Mouse (Mus musculus): ENCODE results near the gene Gpr68.

Gene Gpr68

GRCm38 (mm10) chr12:100906861-100907260, 1.1 kb downstream of the Gpr68 start:
- no peak overlapping the region for H3K4me3 ChIP-seq (replicated peaks; ENCODE audit: low read length)
- TF ChIP-seq CTCF (conservative IDR thresholded peaks at IDR 0.05; ENCODE audit: low read length) (no peak), POU5F1 (IDR thresholded peaks at IDR 0.05; ENCODE audit: borderline replicate concordance, low read length) (no peak), NANOG (IDR thresholded peaks at IDR 0.05; ENCODE audit: borderline replicate concordance, low read length) (no peak)
- peaks cover 37% of the 10 kb centered on the region for H3K4me1 ChIP-seq (replicated peaks; ENCODE audit: low read depth, low read length)
- H3K27me3 ChIP-seq (ENCODE audit: insufficient read depth, low read length): peaks cover 54% of the 10 kb centered on the region
- H3K9me3 ChIP-seq (ENCODE audit: low read length): peaks cover 12% of the 10 kb centered on the region
- peaks cover 10% of the 10 kb centered on the region for H3K36me3 ChIP-seq (ENCODE audit: insufficient read depth, low read length)

GRCm38 (mm10) chr12:100903761-100904160, 4.2 kb downstream of the Gpr68 start:
- TF ChIP-seq NANOG (IDR thresholded peaks at IDR 0.05; ENCODE audit: borderline replicate concordance, low read length) (no peak), CTCF (conservative IDR thresholded peaks at IDR 0.05; ENCODE audit: low read length) (no peak), POU5F1 (IDR thresholded peaks at IDR 0.05; ENCODE audit: borderline replicate concordance, low read length) (no peak)
- H3K27me3 ChIP-seq (ENCODE audit: insufficient read depth, low read length): peaks cover 76% of the 10 kb centered on the region
- H3K4me1 ChIP-seq (replicated peaks; ENCODE audit: low read depth, low read length): peaks cover 38% of the 10 kb centered on the region
- H3K9me3 ChIP-seq (ENCODE audit: low read length): peaks cover 12% of the 10 kb centered on the region
- H3K4me3 ChIP-seq (replicated peaks; ENCODE audit: low read length): no peak overlapping the region
- H3K36me3 ChIP-seq (ENCODE audit: insufficient read depth, low read length): no peaks in the 10 kb centered on the region

- H3K27me3 ChIP-seq (ENCODE audit: insufficient read depth, low read length): peaks cover 78% of the 10 kb centered on the region
- peaks cover 5% of the 10 kb centered on the region for H3K9me3 ChIP-seq (ENCODE audit: low read length)
- TF ChIP-seq NANOG (IDR thresholded peaks at IDR 0.05; ENCODE audit: borderline replicate concordance, low read length): no peak
- no peak for TF ChIP-seq POU5F1 (IDR thresholded peaks at IDR 0.05; ENCODE audit: borderline replicate concordance, low read length)
- TF ChIP-seq CTCF (conservative IDR thresholded peaks at IDR 0.05; ENCODE audit: low read length): no peak
- peaks cover 32% of the 10 kb centered on the region for H3K4me1 ChIP-seq (replicated peaks; ENCODE audit: low read depth, low read length)
- no peak overlapping the region for H3K4me3 ChIP-seq (replicated peaks; ENCODE audit: low read length)
- H3K36me3 ChIP-seq (ENCODE audit: insufficient read depth, low read length): no peaks in the 10 kb centered on the region
Observed at GRCm38 (mm10) chr12:100901386-100901785, 6.6 kb downstream of the Gpr68 start.

- Histone ChIP-seq H3K4me1 (replicated peaks; ENCODE audit: low read depth, low read length) (peaks cover 32% of the 10 kb centered on the region), H3K9me3 (ENCODE audit: low read length) (peaks cover under 1% of the 10 kb centered on the region; the same call in 1 of the 2 replicates), H3K27me3 (ENCODE audit: insufficient read depth, low read length) (peaks cover 78% of the 10 kb centered on the region), H3K36me3 (ENCODE audit: insufficient read depth, low read length) (no peaks in the 10 kb centered on the region), H3K4me3 (replicated peaks; ENCODE audit: low read length) (no peak overlapping the region)
- TF ChIP-seq CTCF (conservative IDR thresholded peaks at IDR 0.05; ENCODE audit: low read length): no peak
- TF ChIP-seq POU5F1 (IDR thresholded peaks at IDR 0.05; ENCODE audit: borderline replicate concordance, low read length): no peak
- no peak for TF ChIP-seq NANOG (IDR thresholded peaks at IDR 0.05; ENCODE audit: borderline replicate concordance, low read length)
Observed at GRCm38 (mm10) chr12:100900901-100901300, 7.1 kb downstream of the Gpr68 start.

GRCm38 (mm10) chr12:100899111-100899640, 8.8 kb downstream of the Gpr68 start:
- no peak for TF ChIP-seq NANOG (IDR thresholded peaks at IDR 0.05; ENCODE audit: borderline replicate concordance, low read length)
- TF ChIP-seq POU5F1 (IDR thresholded peaks at IDR 0.05; ENCODE audit: borderline replicate concordance, low read length): no peak
- TF ChIP-seq CTCF (conservative IDR thresholded peaks at IDR 0.05; ENCODE audit: low read length): no peak
- Histone ChIP-seq H3K36me3 (ENCODE audit: insufficient read depth, low read length) (no peaks in the 10 kb centered on the region), H3K27me3 (ENCODE audit: insufficient read depth, low read length) (peaks cover 76% of the 10 kb centered on the region), H3K4me3 (replicated peaks; ENCODE audit: low read length) (peak overlapping the region; percentile 74), H3K4me1 (replicated peaks; ENCODE audit: low read depth, low read length) (peaks cover 39% of the 10 kb centered on the region), H3K9me3 (ENCODE audit: low read length) (no peaks in the 10 kb centered on the region)

GRCm38 (mm10) chr12:100897736-100898650, 10.0 kb downstream of the Gpr68 start:
- Histone ChIP-seq H3K36me3 (ENCODE audit: insufficient read depth, low read length) (no peaks in the 10 kb centered on the region), H3K4me3 (replicated peaks; ENCODE audit: low read length) (peak overlapping the region; percentile 74), H3K9me3 (ENCODE audit: low read length) (no peaks in the 10 kb centered on the region), H3K4me1 (replicated peaks; ENCODE audit: low read depth, low read length) (peaks cover 36% of the 10 kb centered on the region), H3K27me3 (ENCODE audit: insufficient read depth, low read length) (peaks cover 74% of the 10 kb centered on the region)
- TF ChIP-seq CTCF (conservative IDR thresholded peaks at IDR 0.05; ENCODE audit: low read length) (no peak), POU5F1 (IDR thresholded peaks at IDR 0.05; ENCODE audit: borderline replicate concordance, low read length) (no peak), NANOG (IDR thresholded peaks at IDR 0.05; ENCODE audit: borderline replicate concordance, low read length) (no peak)

GRCm38 (mm10) chr12:100896661-100897060, 11.3 kb downstream of the Gpr68 start:
- Histone ChIP-seq H3K4me1 (replicated peaks; ENCODE audit: low read depth, low read length) (peaks cover 36% of the 10 kb centered on the region), H3K4me3 (replicated peaks; ENCODE audit: low read length) (no peak overlapping the region), H3K9me3 (ENCODE audit: low read length) (no peaks in the 10 kb centered on the region), H3K27me3 (ENCODE audit: insufficient read depth, low read length) (peaks cover 62% of the 10 kb centered on the region), H3K36me3 (ENCODE audit: insufficient read depth, low read length) (no peaks in the 10 kb centered on the region)
- no peak for TF ChIP-seq POU5F1 (IDR thresholded peaks at IDR 0.05; ENCODE audit: borderline replicate concordance, low read length)
- TF ChIP-seq NANOG (IDR thresholded peaks at IDR 0.05; ENCODE audit: borderline replicate concordance, low read length): no peak
- no peak for TF ChIP-seq CTCF (conservative IDR thresholded peaks at IDR 0.05; ENCODE audit: low read length)

- Histone ChIP-seq H3K27me3 (ENCODE audit: insufficient read depth, low read length) (peaks cover 61% of the 10 kb centered on the region), H3K4me1 (replicated peaks; ENCODE audit: low read depth, low read length) (peaks cover 30% of the 10 kb centered on the region), H3K36me3 (ENCODE audit: insufficient read depth, low read length) (no peaks in the 10 kb centered on the region), H3K4me3 (replicated peaks; ENCODE audit: low read length) (no peak overlapping the region), H3K9me3 (ENCODE audit: low read length) (no peaks in the 10 kb centered on the region)
- no peak; the same call in 1 of the 2 replicates for TF ChIP-seq POU5F1 (IDR thresholded peaks at IDR 0.05; ENCODE audit: borderline replicate concordance, low read length)
- TF ChIP-seq NANOG (IDR thresholded peaks at IDR 0.05; ENCODE audit: borderline replicate concordance, low read length): no peak
- TF ChIP-seq CTCF (conservative IDR thresholded peaks at IDR 0.05; ENCODE audit: low read length): no peak
Observed at GRCm38 (mm10) chr12:100895504-100895903, 12.5 kb downstream of the Gpr68 start.

Data from E14TG2a.4 (cell line).